Mouse (Mus musculus) MEL (cell line): ENCODE measurements at regions not wholly inside any gene's neighbourhood (a gene's known extent, or its start where the extent isn't known, plus 50 kb on each side); places are given as distances from the start of the nearest gene placed in this dataset.

Experiments used
- DNase-seq: peaks from one replicate; pipeline ENCODE4 v3.0.0; 2011; ENCODE audit warnings: low read depth, low spot score
- H3K27ac ChIP-seq: 2 replicates; pipeline ENCODE4 v1.5.1; 2012; ENCODE audit warnings: low read depth, mild to moderate bottlenecking, control low read depth, low read length, moderate library complexity; ENCODE audit not compliant: control insufficient read depth
- H3K27me3 ChIP-seq, 2 experiments: fragments of 150-350 bp in 1 of 2; sonication (generic) in 1 of 2; 2 replicates each; pipeline ENCODE4 v1.6.1; 2012; ENCODE audit warnings: low read length in 2 of 2, mild to moderate bottlenecking in 2 of 2, improper control_type of control experiment in 1 of 2, moderate library complexity in 1 of 2; ENCODE audit not compliant: insufficient read depth in 2 of 2, control insufficient read depth in 1 of 2
- H3K36me3 ChIP-seq, 2 experiments: 2 replicates each; pipeline ENCODE4 v1.6.1; 2012 to 2014; ENCODE audit warnings: low read length in 2 of 2, improper control_type of control experiment in 1 of 2, inconsistent platforms in 1 of 2, mild to moderate bottlenecking in 1 of 2; ENCODE audit not compliant: insufficient read depth in 2 of 2, control insufficient read depth in 1 of 2
- H3K4me1 ChIP-seq, 2 experiments: fragments of 150-350 bp in 1 of 2; sonication (generic) in 1 of 2; 2 replicates each; pipeline ENCODE4 v1.6.1; 2012; ENCODE audit warnings: low read length in 2 of 2, improper control_type of control experiment in 1 of 2, mild to moderate bottlenecking in 1 of 2; ENCODE audit not compliant: insufficient read depth in 2 of 2, control insufficient read depth in 1 of 2
- H3K4me3 ChIP-seq, 2 experiments: fragments of 150-350 bp in 1 of 2; sonication (generic) in 1 of 2; 2 replicates each; pipeline ENCODE4 v1.5.1; 2012; ENCODE audit warnings: low read depth in 2 of 2, low read length in 2 of 2, mild to moderate bottlenecking in 2 of 2, moderate library complexity in 2 of 2, control low read depth in 1 of 2, improper control_type of control experiment in 1 of 2; ENCODE audit not compliant: control insufficient read depth in 1 of 2, insufficient read depth in 1 of 2
- H3K79me2 ChIP-seq: 2 replicates; pipeline ENCODE4 v1.6.1; 2012; ENCODE audit warnings: mild to moderate bottlenecking, low read length, moderate library complexity; ENCODE audit not compliant: control insufficient read depth, poor library complexity, insufficient read depth
- H3K9ac ChIP-seq: 2 replicates; pipeline ENCODE4 v1.6.1; 2012; ENCODE audit warnings: low read depth, mild to moderate bottlenecking, control low read depth, low read length, moderate library complexity; ENCODE audit not compliant: control insufficient read depth, poor library complexity, severe bottlenecking
- H3K9me3 ChIP-seq: fragments of 150-350 bp; sonication (generic); replicated peaks from 2 replicates; pipeline ENCODE4 v1.6.1; 2012; ENCODE audit warnings: mild to moderate bottlenecking, low read length, improper control_type of control experiment, moderate library complexity; ENCODE audit not compliant: insufficient read depth
- BHLHE40 ChIP-seq: IDR thresholded peaks from 2 replicates; pipeline ENCODE4 v1.6.1; 2012; ENCODE audit warnings: low read depth, mild to moderate bottlenecking, inconsistent platforms, low read length, improper control_type of control experiment, borderline replicate concordance
- CHD1 ChIP-seq: IDR thresholded peaks from 2 replicates; pipeline ENCODE4 v1.6.1; 2012; ENCODE audit warnings: low read depth, mild to moderate bottlenecking, inconsistent platforms, low read length, improper control_type of control experiment
- E2F4 ChIP-seq: IDR thresholded peaks from 2 replicates; pipeline ENCODE4 v1.6.1; 2011; ENCODE audit warnings: low read depth, low read length, improper control_type of control experiment, borderline replicate concordance
- ELF1 ChIP-seq: IDR thresholded peaks from 2 replicates; pipeline ENCODE4 v1.6.1; 2014; ENCODE audit warnings: low read depth, mild to moderate bottlenecking, inconsistent platforms, low read length, improper control_type of control experiment, moderate library complexity
- GABPA ChIP-seq: IDR thresholded peaks from 2 replicates; pipeline ENCODE4 v1.6.1; 2012; ENCODE audit warnings: low read depth, mild to moderate bottlenecking, inconsistent platforms, low read length, improper control_type of control experiment, moderate library complexity
- GATA1 ChIP-seq: IDR thresholded peaks from 2 replicates; pipeline ENCODE4 v1.6.1; 2011; ENCODE audit warnings: low read depth, low read length, improper control_type of control experiment
- HCFC1 ChIP-seq: IDR thresholded peaks from 2 replicates; pipeline ENCODE4 v1.6.1; 2012; ENCODE audit warnings: low read depth, mild to moderate bottlenecking, inconsistent platforms, low read length, improper control_type of control experiment, moderate library complexity
- MAX ChIP-seq: IDR thresholded peaks from 2 replicates; pipeline ENCODE4 v1.6.1; 2011; ENCODE audit warnings: low read length, improper control_type of control experiment
- MAZ ChIP-seq: IDR thresholded peaks from 2 replicates; pipeline ENCODE4 v1.6.1; 2012; ENCODE audit warnings: low read depth, mild to moderate bottlenecking, inconsistent platforms, low read length, improper control_type of control experiment
- MXI1 ChIP-seq: IDR thresholded peaks from 2 replicates; pipeline ENCODE4 v1.6.1; 2011; ENCODE audit warnings: mild to moderate bottlenecking, low read depth, low read length, improper control_type of control experiment
- MYB ChIP-seq: IDR thresholded peaks from 2 replicates; pipeline ENCODE4 v1.6.1; 2011; ENCODE audit warnings: mild to moderate bottlenecking, low read depth, low read length, improper control_type of control experiment
- NELFE ChIP-seq: IDR thresholded peaks from 2 replicates; pipeline ENCODE4 v1.6.1; 2011; ENCODE audit warnings: low read depth, low read length, improper control_type of control experiment
- POLR2A ChIP-seq, 2 experiments: IDR thresholded peaks; 2 replicates each; pipeline ENCODE4 v1.6.1; 2011 to 2012; ENCODE audit warnings: low read length in 2 of 2, mild to moderate bottlenecking in 2 of 2, control low read depth in 1 of 2, improper control_type of control experiment in 1 of 2, low read depth in 1 of 2, moderate library complexity in 1 of 2; ENCODE audit not compliant: control insufficient read depth in 1 of 2, insufficient read depth in 1 of 2, poor library complexity in 1 of 2
- SIN3A ChIP-seq: IDR thresholded peaks from 2 replicates; pipeline ENCODE4 v1.6.1; 2012; ENCODE audit warnings: low read length, improper control_type of control experiment, inconsistent platforms
- SMC3 ChIP-seq: IDR thresholded peaks from 2 replicates; pipeline ENCODE4 v1.6.1; 2011; ENCODE audit warnings: low read depth, low read length, improper control_type of control experiment
- TBP ChIP-seq: IDR thresholded peaks from 2 replicates; pipeline ENCODE4 v1.8.0; 2011; ENCODE audit warnings: low read depth, low read length, improper control_type of control experiment
- TCF12 ChIP-seq: IDR thresholded peaks from 2 replicates; pipeline ENCODE4 v1.6.1; 2014; ENCODE audit warnings: low read depth, mild to moderate bottlenecking, inconsistent platforms, low read length, improper control_type of control experiment, moderate library complexity
- ZC3H11A ChIP-seq: IDR thresholded peaks from 2 replicates; pipeline ENCODE4 v1.6.1; 2012; ENCODE audit warnings: low read depth, mild to moderate bottlenecking, inconsistent platforms, low read length, improper control_type of control experiment
- ZKSCAN1 ChIP-seq: IDR thresholded peaks from 2 replicates; pipeline ENCODE4 v1.6.1; 2012; ENCODE audit warnings: low read depth, mild to moderate bottlenecking, inconsistent platforms, low read length, improper control_type of control experiment, moderate library complexity
- ZMIZ1 ChIP-seq: IDR thresholded peaks from 2 replicates; pipeline ENCODE4 v1.6.1; 2012; ENCODE audit warnings: low read depth, mild to moderate bottlenecking, inconsistent platforms, low read length, improper control_type of control experiment, moderate library complexity
- ZNF384 ChIP-seq: IDR thresholded peaks from 2 replicates; pipeline ENCODE4 v1.6.1; 2012; ENCODE audit warnings: low read depth, mild to moderate bottlenecking, inconsistent platforms, low read length, improper control_type of control experiment

- no peaks in the 10 kb centered on the region for H3K36me3 ChIP-seq
- TF ChIP-seq MXI1 (no peak), NELFE (no peak), BHLHE40 (no peak), ZMIZ1 (no peak), MAZ (no peak), SMC3 (no peak), MYB (no peak), CHD1 (no peak)
- H3K27ac ChIP-seq, result no peak overlapping the region
- no peaks in the 10 kb centered on the region for H3K4me1 ChIP-seq
- no peak for DNase-seq
- no peak overlapping the region for H3K9ac ChIP-seq
- H3K4me3 ChIP-seq, result no peak overlapping the region
- H3K79me2 ChIP-seq, result no peaks in the 10 kb centered on the region
- H3K9me3 ChIP-seq, result no peaks in the 10 kb centered on the region
- no peaks in the 10 kb centered on the region for H3K27me3 ChIP-seq
Measured at GRCm38 (mm10) chr9:32024767-32025166, 91.2 kb upstream of the Arhgap32 start.

- Histone ChIP-seq H3K4me1 (no peaks in the 10 kb centered on the region), H3K9ac (no peak overlapping the region)
Measured at GRCm38 (mm10) chr9:32027962-32028361, 88.0 kb upstream of the Arhgap32 start.

DNA sequence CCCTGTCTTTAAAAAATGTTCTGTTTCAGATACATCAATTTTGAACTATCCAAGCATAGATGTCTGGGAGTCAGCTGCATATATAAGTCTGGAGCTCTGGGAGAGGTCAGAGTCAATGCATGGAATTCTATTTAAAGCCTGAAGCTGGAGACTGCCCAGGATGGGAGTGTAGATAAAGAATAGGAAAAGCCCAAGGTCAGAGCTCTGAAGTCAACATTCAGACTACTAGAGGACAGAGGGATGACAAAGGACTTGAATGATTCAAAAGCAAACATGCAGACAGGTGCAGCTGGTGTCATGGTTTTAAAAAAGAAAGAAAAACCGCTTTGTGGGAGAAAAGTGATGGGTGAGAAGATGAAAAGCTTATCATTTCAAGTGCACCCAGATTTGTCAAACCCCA, 86.9 kb upstream of the Arhgap32 start:
- no peaks in the 10 kb centered on the region for H3K4me1 ChIP-seq
- no peaks in the 10 kb centered on the region for H3K9me3 ChIP-seq
- no peaks in the 10 kb centered on the region for H3K36me3 ChIP-seq
- H3K4me3 ChIP-seq, result no peak overlapping the region
- H3K79me2 ChIP-seq, result no peaks in the 10 kb centered on the region
- TF ChIP-seq TCF12 (no peak), BHLHE40 (no peak), GATA1 (no peak), ZC3H11A (no peak), NELFE (no peak), HCFC1 (no peak), TBP (no peak), SIN3A (no peak), GABPA (no peak), MYB (no peak), CHD1 (no peak), E2F4 (no peak), ELF1 (no peak)
- DNase-seq, result no peak
- no peaks in the 10 kb centered on the region for H3K27me3 ChIP-seq
- no peak overlapping the region for H3K27ac ChIP-seq
- H3K9ac ChIP-seq, result no peak overlapping the region

More at GRCm38 (mm10) chr9:32027962-32028361, 88.0 kb upstream of the Arhgap32 start:
- no peak overlapping the region for H3K27ac ChIP-seq
- no peaks in the 10 kb centered on the region for H3K36me3 ChIP-seq
- H3K4me3 ChIP-seq, result no peak overlapping the region
- no peak for DNase-seq
- H3K27me3 ChIP-seq, result no peaks in the 10 kb centered on the region
- no peak for TF ChIP-seq NELFE
- no peak for TF ChIP-seq MXI1
- TF ChIP-seq MAX, result no peak
- no peak for TF ChIP-seq ZKSCAN1
- TF ChIP-seq ZNF384, result no peak
- no peak for TF ChIP-seq ZC3H11A
- no peak for TF ChIP-seq SMC3
- TF ChIP-seq HCFC1, result no peak
- no peak for TF ChIP-seq POLR2A (IDR thresholded peaks at IDR 0.05; ENCODE audit: control insufficient read depth in 1 of 2, insufficient read depth in 1 of 2, low read depth in 1 of 2, low read length in 2 of 2, poor library complexity in 1 of 2)
- H3K79me2 ChIP-seq, result no peaks in the 10 kb centered on the region
- no peaks in the 10 kb centered on the region for H3K9me3 ChIP-seq
